Mouse (Mus musculus): ENCODE data around the gene Mettl25.

Mettl25 gene

DNA sequence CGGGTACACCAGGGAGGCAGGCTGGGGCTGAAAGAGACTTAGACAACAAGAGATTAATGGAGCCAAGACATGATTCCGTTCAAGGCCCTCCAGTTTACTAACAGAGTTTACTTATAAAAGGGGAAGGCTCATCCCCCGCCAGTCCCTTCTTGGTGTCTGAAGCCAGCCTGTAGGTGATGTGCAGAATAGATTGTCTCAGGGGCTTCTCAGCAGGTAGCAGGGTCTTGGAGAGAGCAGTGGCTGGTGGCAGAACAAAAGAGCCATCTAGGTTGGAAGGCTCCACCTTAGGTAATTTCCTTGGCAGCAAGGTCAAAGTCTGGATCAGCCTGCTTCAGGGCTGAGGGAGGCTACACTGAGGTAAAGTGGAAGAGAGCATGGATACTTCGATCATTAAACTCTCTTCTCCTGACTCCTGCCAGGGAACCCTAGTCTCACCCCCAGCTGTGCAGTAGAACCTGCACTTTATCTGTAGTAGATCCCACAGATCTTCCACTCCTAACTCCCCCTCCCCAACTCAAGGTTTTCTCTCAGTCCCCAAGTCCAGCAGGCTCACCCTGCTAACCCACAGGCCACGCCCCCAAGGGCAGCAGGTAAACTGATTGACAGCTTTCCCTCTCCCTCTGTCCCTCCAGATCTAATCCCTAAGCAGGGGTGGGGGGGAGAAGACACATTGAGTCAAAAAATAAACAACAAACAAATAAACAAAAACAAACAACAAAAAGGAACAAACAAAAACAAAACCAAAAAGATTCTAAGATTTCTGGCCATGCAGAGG lies 87.2 kb downstream of the Mettl25 start:
- no peak for DNase-seq (ENCODE audit: low read depth, low spot score)

DNA sequence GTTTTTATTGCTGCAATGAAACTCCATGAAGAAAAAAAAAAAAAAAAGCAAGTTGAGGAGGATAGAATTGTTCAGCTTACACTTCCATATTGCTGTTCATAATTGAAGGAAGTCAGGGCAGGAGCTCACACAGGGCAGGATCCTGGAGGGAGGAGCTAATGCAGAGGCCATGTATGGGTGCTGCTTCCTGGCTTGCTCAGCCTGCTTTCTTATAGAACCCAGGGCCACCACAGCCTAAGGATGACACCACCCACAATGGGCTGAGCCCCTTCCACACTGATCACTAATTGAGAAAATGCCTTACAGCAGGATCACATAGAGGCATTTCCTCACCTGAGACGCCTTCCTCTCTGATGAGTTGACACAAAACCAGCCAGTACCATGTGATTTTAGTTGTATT lies 95.2 kb downstream of the Mettl25 start:
- DNase-seq (ENCODE audit: low read depth, low spot score), result no peak

DNA sequence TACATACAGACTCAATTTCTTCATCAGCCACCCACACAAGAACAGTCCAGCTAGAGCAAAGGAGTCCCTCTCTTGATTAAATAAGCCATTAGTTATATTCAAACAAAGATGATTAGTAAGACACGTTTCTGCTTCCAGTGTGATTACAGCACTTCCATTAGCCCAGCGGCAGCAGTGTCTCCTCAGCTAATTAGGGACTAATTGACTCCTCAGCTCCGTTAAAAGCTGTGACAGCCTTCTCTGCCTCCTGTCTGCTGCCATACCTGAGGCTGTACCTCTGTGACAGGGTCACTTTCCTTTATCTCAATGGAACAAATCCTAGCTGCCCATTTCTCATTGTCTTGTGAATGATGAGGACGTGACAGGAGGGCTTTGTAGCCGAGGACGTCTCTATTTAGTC lies 99.4 kb downstream of the Mettl25 start:
- DNase-seq (ENCODE audit: low read depth, low spot score), result no peak

DNA sequence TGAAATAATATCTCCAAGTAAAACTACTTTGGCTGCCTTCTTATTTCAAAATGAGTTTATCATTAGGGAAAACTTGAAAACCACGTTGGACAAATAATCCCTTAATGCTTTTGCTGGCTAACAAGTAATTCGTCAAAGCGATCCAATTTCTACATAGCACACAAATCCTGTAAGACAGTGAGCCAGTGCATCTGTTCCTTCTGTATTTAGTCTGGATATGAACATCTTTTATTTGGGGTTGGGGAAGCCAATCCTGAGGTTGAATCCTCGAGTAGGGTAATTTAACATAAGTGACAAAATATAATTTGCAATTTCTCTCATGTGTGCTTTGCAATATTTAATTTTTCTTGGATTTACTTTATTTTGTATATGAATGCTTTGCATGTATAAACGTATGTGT lies 102.2 kb downstream of the Mettl25 start:
- no peak for DNase-seq (ENCODE audit: low read depth, low spot score)

DNA sequence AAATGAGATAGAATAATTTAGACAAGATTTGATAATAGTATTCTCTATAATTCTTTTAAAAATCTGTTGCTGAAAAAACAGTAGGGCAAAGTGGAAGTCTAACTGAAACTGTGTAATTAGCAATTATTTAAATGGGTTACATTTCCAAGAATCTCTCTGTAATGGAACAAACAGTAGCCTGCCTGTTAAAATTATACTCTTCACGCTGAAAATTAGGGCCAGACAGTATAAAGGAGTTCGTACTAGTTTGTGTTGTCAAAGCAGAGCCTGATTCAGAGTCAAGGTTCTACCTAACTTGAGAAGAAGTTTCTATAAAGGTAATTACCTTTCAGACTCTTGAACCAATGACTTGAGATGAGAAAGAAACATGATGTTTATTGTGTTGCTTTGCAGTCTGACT lies 113.4 kb downstream of the Mettl25 start:
- no peak for DNase-seq (ENCODE audit: low read depth, low spot score)

DNA sequence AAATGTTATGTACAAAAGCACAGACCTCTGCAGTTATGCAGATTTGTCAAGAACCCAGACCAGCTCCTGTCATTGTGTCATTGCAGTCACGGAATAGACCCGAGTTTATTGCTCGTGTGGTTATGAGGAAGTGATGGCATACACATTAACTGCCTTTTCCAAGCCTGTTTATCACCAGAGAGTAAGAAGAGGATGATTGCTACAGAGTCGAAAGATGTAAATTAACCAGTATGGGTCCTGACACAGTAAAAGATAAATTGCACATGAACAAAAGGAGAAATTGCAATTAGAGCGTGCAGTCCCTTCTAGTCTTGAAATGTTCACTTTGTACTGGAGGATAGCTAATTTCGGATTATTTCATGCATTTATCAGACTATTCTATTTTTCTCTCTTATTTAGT lies 113.8 kb downstream of the Mettl25 start:
- DNase-seq (ENCODE audit: low read depth, low spot score), result no peak

DNA sequence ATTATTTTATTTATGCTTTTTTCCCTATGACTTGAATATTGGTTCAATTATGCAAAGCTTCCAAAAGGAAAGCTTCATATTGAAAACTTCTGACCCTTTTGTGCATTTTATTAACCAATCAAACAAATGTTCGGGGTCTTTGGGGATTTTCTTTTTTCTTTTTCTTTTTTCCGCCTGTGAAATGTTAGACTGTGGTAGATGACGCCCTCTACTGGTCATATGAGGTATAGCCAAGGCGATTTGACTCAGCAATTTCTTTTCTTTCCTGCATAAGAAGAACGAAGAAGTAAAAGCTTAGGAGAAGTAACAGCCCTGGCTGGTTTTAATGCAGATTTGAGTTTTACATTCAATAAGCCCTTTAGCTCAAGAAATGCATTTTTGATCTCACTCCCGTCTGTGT lies 126.3 kb downstream of the Mettl25 start:
- peak; percentile 78 for DNase-seq (ENCODE audit: low read depth, low spot score)

DNA sequence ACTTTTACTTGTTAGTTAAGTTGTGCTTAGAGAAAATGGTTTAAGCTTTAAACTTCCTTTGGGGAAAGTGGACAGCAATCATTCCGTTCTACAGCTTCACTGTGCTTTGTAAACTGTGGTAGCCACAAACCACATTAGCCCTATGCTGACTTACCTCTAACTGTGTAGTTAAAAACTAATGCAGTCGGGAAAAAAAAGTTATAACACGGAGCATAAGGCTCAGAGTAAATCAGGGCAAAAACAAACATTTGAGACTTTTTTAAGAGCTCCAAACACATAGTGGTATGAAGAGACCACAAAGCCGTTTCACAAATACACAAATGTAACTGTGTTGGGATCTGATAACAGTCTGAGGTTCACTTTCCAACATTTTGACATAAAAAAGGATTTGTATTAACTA lies 126.8 kb downstream of the Mettl25 start:
- DNase-seq (ENCODE audit: low read depth, low spot score), result no peak

DNA sequence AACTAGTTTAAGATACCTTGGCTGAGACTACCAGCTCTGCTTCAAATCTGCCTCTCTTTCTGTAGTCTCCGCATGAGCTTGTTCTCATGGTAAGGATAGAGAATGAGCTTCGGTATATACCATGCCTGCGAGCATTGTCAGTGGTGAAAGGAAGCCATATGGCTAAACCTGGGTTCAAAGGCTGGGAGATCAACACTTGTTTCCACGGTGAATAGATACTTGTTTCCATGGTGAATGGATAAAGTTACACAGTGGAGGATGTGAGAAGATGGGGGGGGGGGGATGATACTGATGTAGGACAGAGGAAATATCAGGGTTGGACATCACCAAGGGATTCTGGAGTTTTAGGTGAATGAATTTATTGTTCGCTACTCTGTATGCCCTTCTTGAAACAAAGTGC lies 128.0 kb downstream of the Mettl25 start:
- DNase-seq (ENCODE audit: low read depth, low spot score), result no peak
